Mouse (Mus musculus): ENCODE data around the gene Ksr1. TPM values are rescaled to one million over a fixed set of nuclear protein-coding genes. Genes with fewer than 3 reads are reported as not detected.

The Ksr1 gene
- total and polyA plus RNA-seq, 3 experiments = 5.1 to 7.0 (median 6.7) TPM

DNA sequence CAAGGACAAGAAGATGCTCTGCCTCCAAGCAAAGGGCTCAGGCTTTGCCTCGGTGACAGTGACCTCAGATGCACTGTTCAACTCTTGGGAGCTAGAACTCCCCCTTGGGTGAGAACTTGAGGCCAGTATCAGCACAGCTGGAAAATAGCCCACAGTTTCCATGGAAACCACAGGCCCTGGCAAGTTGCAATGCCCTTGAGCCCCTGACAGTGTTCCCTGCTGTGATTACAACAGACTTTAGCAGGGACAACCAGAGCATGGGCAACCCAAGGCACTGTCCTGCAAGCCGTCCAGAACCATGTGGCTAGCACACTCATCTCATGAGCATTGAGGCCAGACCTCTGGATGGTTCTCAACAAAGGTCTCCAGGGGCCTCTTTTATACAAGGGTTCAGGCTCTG, 106.7 kb downstream of the Ksr1 start:
- no peaks in the 10 kb centered on the region for H3K27me3 ChIP-seq (ENCODE audit: control insufficient read depth, insufficient read depth, low read length)
- H3K4me1 ChIP-seq (ENCODE audit: control insufficient read depth, insufficient read depth, low read length) = peaks cover 2% of the 10 kb centered on the region
- no peak overlapping the region for H3K9ac ChIP-seq (ENCODE audit: low read depth, low read length)
- no peaks in the 10 kb centered on the region for H3K36me3 ChIP-seq (ENCODE audit: control insufficient read depth, insufficient read depth, low read length)
- H3K27ac ChIP-seq = no peak overlapping the region
- no peak overlapping the region for H3K4me3 ChIP-seq
- TF ChIP-seq POLR2A (IDR thresholded peaks at IDR 0.05; ENCODE audit: insufficient read depth, low read depth, low read length) (no peak), CTCF (IDR thresholded peaks at IDR 0.05) (no peak), EP300 (IDR thresholded peaks at IDR 0.05; ENCODE audit: insufficient read depth, low read depth, low read length) (no peak)
- WGBS = 46% methylated on average over 2 of the region's 2 CpGs
- no peaks in the 10 kb centered on the region for H3K79me2 ChIP-seq (replicated peaks; ENCODE audit: control insufficient read depth, insufficient read depth, low read length)
- DNase-seq = peak; percentile 66 to 77
- intact Hi-C loops (cut with DNase I) = no loop called here

DNA sequence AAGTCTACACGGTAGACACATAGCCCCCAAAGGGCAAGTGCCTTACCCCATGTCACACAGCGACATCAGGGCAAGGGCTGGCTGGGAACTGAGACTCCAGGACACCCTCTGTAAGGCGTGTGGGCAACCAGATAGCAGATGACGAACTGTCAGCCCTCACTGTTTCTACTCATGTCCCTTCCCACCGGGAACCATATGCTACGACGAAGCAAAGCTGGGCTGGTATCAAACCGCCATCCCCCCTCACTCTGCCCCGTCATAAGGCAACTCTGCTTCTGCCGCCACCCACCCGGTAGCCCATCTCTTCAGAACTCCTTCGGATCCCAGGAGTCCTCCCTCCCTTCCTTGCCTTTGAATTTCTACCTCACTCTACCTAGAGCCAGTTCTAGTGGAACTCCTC, 108.7 kb downstream of the Ksr1 start:
- Histone ChIP-seq H3K4me1 (ENCODE audit: control insufficient read depth, insufficient read depth, low read length) (peaks cover 2% of the 10 kb centered on the region), H3K36me3 (ENCODE audit: control insufficient read depth, insufficient read depth, low read length) (no peaks in the 10 kb centered on the region), H3K9ac (ENCODE audit: low read depth, low read length) (no peak overlapping the region), H3K4me3 (no peak overlapping the region), H3K79me2 (replicated peaks; ENCODE audit: control insufficient read depth, insufficient read depth, low read length) (no peaks in the 10 kb centered on the region), H3K27me3 (ENCODE audit: control insufficient read depth, insufficient read depth, low read length) (no peaks in the 10 kb centered on the region), H3K27ac (no peak overlapping the region)
- DNase-seq = no peak
- WGBS = 88% methylated on average over 12 of the region's 12 CpGs
- TF ChIP-seq CTCF (IDR thresholded peaks at IDR 0.05) = no peak
- TF ChIP-seq EP300 (IDR thresholded peaks at IDR 0.05; ENCODE audit: insufficient read depth, low read depth, low read length) = no peak
- intact Hi-C loops (cut with DNase I) = no loop called here

DNA sequence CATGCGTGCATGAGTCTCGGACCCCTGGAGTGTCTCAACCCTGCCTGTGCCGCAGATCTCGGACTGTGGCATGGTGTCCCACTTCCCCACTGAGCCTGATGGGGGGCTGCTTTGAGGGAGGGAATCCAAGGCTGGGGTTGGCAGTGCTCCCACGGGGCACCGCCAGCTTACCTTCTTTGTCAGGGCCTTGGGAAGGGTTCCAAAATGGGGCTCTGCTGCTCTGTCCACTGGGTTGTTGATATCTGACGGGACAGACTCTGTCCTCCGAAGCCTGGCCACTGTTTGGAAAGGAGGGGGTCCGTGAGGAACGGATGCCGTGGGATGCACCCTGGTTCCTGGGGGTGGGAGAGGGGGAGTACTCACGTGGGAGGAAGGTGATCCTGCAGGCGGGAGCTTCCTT, 109.9 kb downstream of the Ksr1 start:
- intact Hi-C loops (cut with DNase I) = no loop called here
- TF ChIP-seq EP300 (IDR thresholded peaks at IDR 0.05; ENCODE audit: insufficient read depth, low read depth, low read length) (no peak), CTCF (IDR thresholded peaks at IDR 0.05) (no peak), POLR2A (IDR thresholded peaks at IDR 0.05; ENCODE audit: insufficient read depth, low read depth, low read length) (no peak)
- Histone ChIP-seq H3K4me1 (ENCODE audit: control insufficient read depth, insufficient read depth, low read length) (peaks cover 2% of the 10 kb centered on the region), H3K9ac (ENCODE audit: low read depth, low read length) (no peak overlapping the region), H3K4me3 (no peak overlapping the region), H3K27me3 (ENCODE audit: control insufficient read depth, insufficient read depth, low read length) (no peaks in the 10 kb centered on the region), H3K79me2 (replicated peaks; ENCODE audit: control insufficient read depth, insufficient read depth, low read length) (no peaks in the 10 kb centered on the region), H3K36me3 (ENCODE audit: control insufficient read depth, insufficient read depth, low read length) (no peaks in the 10 kb centered on the region), H3K27ac (no peak overlapping the region)
- DNase-seq = no peak
- 62% methylated on average over 13 of the region's 13 CpGs for WGBS

DNA sequence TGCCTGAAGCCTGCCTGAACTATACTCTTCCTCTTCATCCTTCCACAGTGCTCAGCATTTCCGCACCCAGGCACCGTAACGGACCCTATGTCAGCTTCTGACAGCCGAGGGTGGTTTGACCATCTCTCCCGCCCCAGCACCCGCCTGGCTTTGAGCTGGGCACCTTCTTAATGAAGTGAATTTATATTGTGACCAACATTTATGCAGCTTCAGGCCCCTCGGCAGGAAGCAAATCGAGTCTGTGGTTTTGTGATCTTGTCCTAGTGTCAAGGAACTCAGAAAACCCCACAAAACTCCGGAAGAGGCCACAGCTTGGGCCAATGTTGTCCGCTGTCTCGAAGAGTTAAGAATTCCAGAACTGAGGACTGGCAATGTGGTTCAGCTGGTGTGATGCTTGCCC, 112.6 kb downstream of the Ksr1 start:
- DNase-seq = no peak
- H3K9ac ChIP-seq (ENCODE audit: low read depth, low read length) = no peak overlapping the region
- H3K4me3 ChIP-seq = no peak overlapping the region
- WGBS = 90% methylated on average over 11 of the region's 11 CpGs
- peaks cover 2% of the 10 kb centered on the region; the same call in 1 of the 2 replicates for H3K4me1 ChIP-seq (ENCODE audit: control insufficient read depth, insufficient read depth, low read length)
- no peaks in the 10 kb centered on the region for H3K36me3 ChIP-seq (ENCODE audit: control insufficient read depth, insufficient read depth, low read length)
- intact Hi-C loops (cut with DNase I) = loop anchor here (5.0 kb wide), 2 partner anchors 259 to 364 kb away; no protein-coding TSS in a partner anchor
- H3K27me3 ChIP-seq (ENCODE audit: control insufficient read depth, insufficient read depth, low read length) = no peaks in the 10 kb centered on the region
- H3K79me2 ChIP-seq (replicated peaks; ENCODE audit: control insufficient read depth, insufficient read depth, low read length) = no peaks in the 10 kb centered on the region
- TF ChIP-seq EP300 (IDR thresholded peaks at IDR 0.05; ENCODE audit: insufficient read depth, low read depth, low read length) (no peak), POLR2A (IDR thresholded peaks at IDR 0.05; ENCODE audit: insufficient read depth, low read depth, low read length) (no peak), CTCF (IDR thresholded peaks at IDR 0.05) (no peak)
- H3K27ac ChIP-seq = no peak overlapping the region

DNA sequence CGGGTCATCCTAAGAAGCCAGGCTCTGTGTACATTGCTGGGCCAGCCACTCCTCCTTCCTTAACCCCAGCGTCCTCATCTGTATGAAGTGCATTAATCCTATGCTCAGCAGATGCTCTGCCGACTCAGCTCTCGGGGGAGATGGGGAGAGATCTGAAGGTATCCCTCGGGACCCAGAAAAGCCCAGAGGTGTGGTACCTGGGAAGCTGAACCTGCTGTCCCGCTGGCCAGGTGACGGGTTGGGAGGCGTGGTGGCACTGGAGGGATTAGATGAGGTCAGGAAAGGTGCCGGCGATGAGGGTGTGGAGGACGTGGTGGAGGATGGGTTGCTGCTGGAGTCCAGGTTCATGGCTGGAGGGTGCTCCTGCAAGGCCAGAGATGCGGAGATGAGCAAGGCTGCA, 113.2 kb downstream of the Ksr1 start:
- Histone ChIP-seq H3K27me3 (ENCODE audit: control insufficient read depth, insufficient read depth, low read length) (no peaks in the 10 kb centered on the region), H3K9ac (ENCODE audit: low read depth, low read length) (no peak overlapping the region), H3K36me3 (ENCODE audit: control insufficient read depth, insufficient read depth, low read length) (no peaks in the 10 kb centered on the region), H3K79me2 (replicated peaks; ENCODE audit: control insufficient read depth, insufficient read depth, low read length) (no peaks in the 10 kb centered on the region), H3K4me1 (ENCODE audit: control insufficient read depth, insufficient read depth, low read length) (peaks cover 2% of the 10 kb centered on the region; the same call in 1 of the 2 replicates), H3K27ac (no peak overlapping the region), H3K4me3 (no peak overlapping the region)
- TF ChIP-seq EP300 (IDR thresholded peaks at IDR 0.05; ENCODE audit: insufficient read depth, low read depth, low read length) (no peak), CTCF (IDR thresholded peaks at IDR 0.05) (no peak), POLR2A (IDR thresholded peaks at IDR 0.05; ENCODE audit: insufficient read depth, low read depth, low read length) (no peak)
- intact Hi-C loops (cut with DNase I) = loop anchor here (5.0 kb wide), 2 partner anchors 259 to 364 kb away; no protein-coding TSS in a partner anchor
- no peak for DNase-seq
- 85% methylated on average over 12 of the region's 12 CpGs for WGBS

DNA sequence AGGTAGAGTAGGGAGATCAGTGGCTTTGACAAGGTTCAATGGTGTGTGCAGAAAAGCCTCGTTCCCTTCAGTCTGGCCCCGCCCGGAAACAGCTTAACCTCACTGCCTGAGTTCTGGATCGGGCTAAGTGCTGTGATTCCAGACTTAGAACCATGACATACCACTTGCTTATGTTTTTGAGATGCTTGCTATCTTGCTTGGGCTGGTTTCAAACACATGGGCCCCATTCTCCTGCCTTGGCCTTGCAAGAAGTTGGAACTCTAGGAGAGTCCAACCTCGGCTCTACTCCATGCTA, 114.8 kb downstream of the Ksr1 start:
- Histone ChIP-seq H3K4me3 (no peak overlapping the region), H3K9ac (ENCODE audit: low read depth, low read length) (no peak overlapping the region), H3K36me3 (ENCODE audit: control insufficient read depth, insufficient read depth, low read length) (no peaks in the 10 kb centered on the region), H3K27me3 (ENCODE audit: control insufficient read depth, insufficient read depth, low read length) (no peaks in the 10 kb centered on the region), H3K79me2 (replicated peaks; ENCODE audit: control insufficient read depth, insufficient read depth, low read length) (no peaks in the 10 kb centered on the region), H3K4me1 (ENCODE audit: control insufficient read depth, insufficient read depth, low read length) (peaks cover 2% of the 10 kb centered on the region; the same call in 1 of the 2 replicates), H3K27ac (peak overlapping the region; percentile 19)
- TF ChIP-seq CTCF (IDR thresholded peaks at IDR 0.05) (no peak), POLR2A (IDR thresholded peaks at IDR 0.05; ENCODE audit: insufficient read depth, low read depth, low read length) (no peak), EP300 (IDR thresholded peaks at IDR 0.05; ENCODE audit: insufficient read depth, low read depth, low read length) (no peak)
- intact Hi-C loops (cut with DNase I) = loop anchor here (2.0 to 5.0 kb wide), 6 partner anchors 81 to 366 kb away; partner anchors contain the start of gene Ksr1
- 45% methylated on average over 5 of the region's 5 CpGs for WGBS
- peak in 1 of 2 experiments; percentile 30 for DNase-seq

All from heart, adult 2 months (tissue).